Mouse (Mus musculus): Measurements from ENCODE around the gene Gli3.

Gli3 gene

GRCm38 (mm10) chr13:15714726-15715437 lies 251.8 kb downstream of the Gli3 start:
- DNase-seq (ENCODE audit: low read depth, low spot score): peak; percentile 6

- DNase-seq (ENCODE audit: low read depth, low spot score): no peak
Measured at GRCm38 (mm10) chr13:15721446-15721845, 258.4 kb downstream of the Gli3 start.

- DNase-seq (ENCODE audit: low read depth, low spot score): no peak
Measured at GRCm38 (mm10) chr13:15722766-15723379, 259.8 kb downstream of the Gli3 start.

- no peak for DNase-seq (ENCODE audit: low read depth, low spot score)
Measured at GRCm38 (mm10) chr13:15724723-15725122, 261.7 kb downstream of the Gli3 start.

GRCm38 (mm10) chr13:15741771-15742170 lies 278.7 kb downstream of the Gli3 start:
- DNase-seq (ENCODE audit: low read depth, low spot score): no peak

- no peak for DNase-seq (ENCODE audit: low read depth, low spot score)
Measured at GRCm38 (mm10) chr13:15742308-15742707, 279.3 kb downstream of the Gli3 start.

GRCm38 (mm10) chr13:15742777-15743176 lies 279.7 kb downstream of the Gli3 start:
- no peak for DNase-seq (ENCODE audit: low read depth, low spot score)

GRCm38 (mm10) chr13:15758835-15759632 lies 296.0 kb downstream of the Gli3 start:
- peak; percentile 30 for DNase-seq (ENCODE audit: low read depth, low spot score)

- DNase-seq (ENCODE audit: low read depth, low spot score): no peak
Measured at GRCm38 (mm10) chr13:15759633-15760441, 296.8 kb downstream of the Gli3 start.

- no peak for DNase-seq (ENCODE audit: low read depth, low spot score)
Measured at GRCm38 (mm10) chr13:15762291-15762690, 299.3 kb downstream of the Gli3 start.

GRCm38 (mm10) chr13:15762901-15763417 lies 299.9 kb downstream of the Gli3 start:
- DNase-seq (ENCODE audit: low read depth, low spot score): no peak

- DNase-seq (ENCODE audit: low read depth, low spot score): no peak
Measured at GRCm38 (mm10) chr13:15777624-15778023, 314.6 kb downstream of the Gli3 start.
